Mouse (Mus musculus) CH12.LX (cell line): ENCODE data around the gene Tmem151b.

Experiments
- E2F4 ChIP-seq: IDR thresholded peaks from 2 replicates; pipeline ENCODE4 v1.6.1; 2011; ENCODE audit warnings: low read depth, low read length, improper control_type of control experiment; ENCODE audit not compliant: insufficient replicate concordance
- UBTF ChIP-seq: IDR thresholded peaks from 2 replicates; pipeline ENCODE4 v1.6.1; 2012; ENCODE audit warnings: low read depth, mild to moderate bottlenecking, inconsistent platforms, low read length, improper control_type of control experiment, moderate library complexity

DNA sequence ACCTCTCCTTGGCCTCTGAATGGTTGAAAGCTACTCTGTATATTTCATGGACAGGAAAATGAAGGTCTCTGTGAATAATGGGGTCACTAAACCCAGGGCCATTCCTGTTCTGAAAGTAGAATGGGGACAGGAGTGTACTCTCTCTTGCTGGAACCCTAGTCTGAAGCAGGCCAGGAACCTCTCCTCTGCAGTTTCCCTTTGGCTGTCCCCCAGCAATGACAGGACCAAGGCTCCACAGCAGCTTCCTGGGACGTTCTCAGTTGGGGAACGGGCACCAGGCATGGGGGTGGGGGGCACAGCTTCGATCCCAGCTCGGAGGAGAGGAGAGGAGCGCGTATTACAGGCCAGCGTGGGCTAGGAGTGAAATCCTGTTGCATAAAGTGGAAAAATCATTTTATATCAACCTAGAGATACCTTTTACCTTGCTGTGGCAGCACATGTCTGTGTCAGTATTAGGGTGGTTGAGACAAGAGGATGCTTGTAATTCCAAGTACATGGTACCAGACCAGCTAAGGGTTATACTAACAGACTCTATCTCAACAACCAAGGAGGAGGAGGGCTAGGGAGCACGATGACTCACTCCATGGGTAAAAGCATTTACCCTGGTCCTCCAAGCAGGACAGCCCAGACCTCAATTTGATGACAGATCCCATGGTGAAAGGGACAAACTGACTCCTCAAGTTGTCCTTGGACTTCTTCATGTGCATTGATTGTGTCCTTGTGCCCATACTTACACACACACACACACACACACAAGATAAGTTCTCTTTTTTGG, 25.8 kb upstream of the Tmem151b start:
- TF ChIP-seq E2F4, result no peak
- TF ChIP-seq UBTF, result no peak
